Mouse (Mus musculus) hindbrain, embryonic 11.5 days (tissue): ENCODE results near the gene Camta1. TPM values are rescaled to one million over a fixed set of nuclear protein-coding genes. Genes with fewer than 3 reads are reported as not detected.
A peak's percentile ranks its signal among the peaks of the same experiment; 100 is the strongest.

Experiments used
- ATAC-seq: fragments of 200-750 bp; cut with Nextera tagmentation; 2 replicates; pipeline ENCODE4 v1.8.0; 2017; ENCODE audit warnings: mild to moderate bottlenecking, moderate TSS enrichment, moderate library complexity; ENCODE audit not compliant: low FRiP score
- DNase-seq: peaks from one replicate; pipeline ENCODE4 v3.0.0-alpha.2; 2015; ENCODE audit warnings: low spot score
- H3K27ac ChIP-seq: fragments of 300-500 bp; sonication (generic); 2 replicates; pipeline ENCODE4 v1.5.1; 2014; ENCODE audit warnings: mild to moderate bottlenecking, low read depth, low read length
- H3K27me3 ChIP-seq: fragments of 300-500 bp; sonication (generic); 2 replicates; pipeline ENCODE4 v1.6.1; 2014; ENCODE audit warnings: mild to moderate bottlenecking, low read length, moderate library complexity, mixed read lengths; ENCODE audit not compliant: control insufficient read depth, insufficient read depth
- H3K36me3 ChIP-seq: fragments of 300-500 bp; sonication (generic); 2 replicates; pipeline ENCODE4 v1.6.1; 2014; ENCODE audit warnings: mild to moderate bottlenecking, low read length, moderate library complexity, mixed read lengths; ENCODE audit not compliant: control insufficient read depth, insufficient read depth
- H3K4me1 ChIP-seq: fragments of 300-500 bp; sonication (generic); replicated peaks from 2 replicates; pipeline ENCODE4 v1.6.1; 2014; ENCODE audit warnings: low read length, mixed read lengths; ENCODE audit not compliant: control insufficient read depth, insufficient read depth
- H3K4me2 ChIP-seq: fragments of 300-500 bp; sonication (generic); replicated peaks from 2 replicates; pipeline ENCODE4 v1.6.1; 2014; ENCODE audit warnings: mild to moderate bottlenecking, low read depth, low read length
- H3K4me3 ChIP-seq: fragments of 300-500 bp; sonication (generic); 2 replicates; pipeline ENCODE4 v1.5.1; 2014; ENCODE audit warnings: low read depth, low read length
- H3K9ac ChIP-seq: fragments of 300-500 bp; sonication (generic); 2 replicates; pipeline ENCODE4 v1.6.1; 2014; ENCODE audit warnings: low read depth, low read length
- H3K9me3 ChIP-seq: fragments of 300-500 bp; sonication (generic); 2 replicates; pipeline ENCODE4 v1.6.1; 2016; ENCODE audit warnings: low read length; ENCODE audit not compliant: control insufficient read depth
- WGBS: fragments of 180-500 bp; shearing (Covaris S2); extraction: QIAGEN DNeasy Blood & Tissue Kit; methylation state at CpG from one replicate; pipeline ENCODE4 v1.1.7; 2014; 5-methylcytosine and 5-hydroxymethylcytosine counted together
- polyA plus RNA-seq: library from polyadenylated mRNA; unstranded; fragments of >200 nt; fragmentation: Nextera tagmentation; extraction: Ambion mirVana; gene quantifications from 2 replicates; pipeline ENCODE4 v1.2.1, GENCODE M21; 2014

The Camta1 gene
- polyA plus RNA-seq, 1 experiment from 2014 or later = 130 TPM

DNA sequence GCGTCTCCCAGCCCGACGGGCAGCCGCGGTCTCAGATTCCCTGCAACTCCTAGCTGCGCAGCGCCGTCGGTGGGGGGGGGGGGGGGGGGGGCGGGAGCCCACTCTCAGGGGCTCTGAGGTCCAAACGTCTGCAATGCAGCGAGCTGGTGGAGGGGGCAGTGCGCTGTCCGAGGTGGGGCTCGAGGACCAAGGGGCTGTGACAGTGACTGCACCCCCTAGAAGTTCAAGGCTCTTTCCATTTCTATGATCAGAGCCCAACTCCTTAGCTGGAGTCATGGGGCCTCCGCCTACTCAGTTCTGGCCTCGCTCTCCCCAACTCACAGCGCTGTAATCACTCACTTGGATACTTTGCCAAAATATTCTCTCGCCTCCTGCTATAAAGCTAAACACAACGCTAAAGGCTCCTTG lies 752.8 kb downstream of the Camta1 start:
- H3K9ac ChIP-seq = peak overlapping the region; percentile 80
- H3K4me3 ChIP-seq = peak overlapping the region; percentile 87
- 3% methylated on average over 10 of the region's 20 CpGs for WGBS
- no peaks in the 10 kb centered on the region for H3K9me3 ChIP-seq
- H3K4me1 ChIP-seq = no peaks in the 10 kb centered on the region; the same call in none of the 2 replicates
- DNase-seq (no peak), ATAC-seq (no peak)
- H3K36me3 ChIP-seq = no peaks in the 10 kb centered on the region
- H3K4me2 ChIP-seq = peak overlapping the region; percentile 93
- peak overlapping the region; percentile 86 for H3K27ac ChIP-seq
- peaks cover 3% of the 10 kb centered on the region for H3K27me3 ChIP-seq

DNA sequence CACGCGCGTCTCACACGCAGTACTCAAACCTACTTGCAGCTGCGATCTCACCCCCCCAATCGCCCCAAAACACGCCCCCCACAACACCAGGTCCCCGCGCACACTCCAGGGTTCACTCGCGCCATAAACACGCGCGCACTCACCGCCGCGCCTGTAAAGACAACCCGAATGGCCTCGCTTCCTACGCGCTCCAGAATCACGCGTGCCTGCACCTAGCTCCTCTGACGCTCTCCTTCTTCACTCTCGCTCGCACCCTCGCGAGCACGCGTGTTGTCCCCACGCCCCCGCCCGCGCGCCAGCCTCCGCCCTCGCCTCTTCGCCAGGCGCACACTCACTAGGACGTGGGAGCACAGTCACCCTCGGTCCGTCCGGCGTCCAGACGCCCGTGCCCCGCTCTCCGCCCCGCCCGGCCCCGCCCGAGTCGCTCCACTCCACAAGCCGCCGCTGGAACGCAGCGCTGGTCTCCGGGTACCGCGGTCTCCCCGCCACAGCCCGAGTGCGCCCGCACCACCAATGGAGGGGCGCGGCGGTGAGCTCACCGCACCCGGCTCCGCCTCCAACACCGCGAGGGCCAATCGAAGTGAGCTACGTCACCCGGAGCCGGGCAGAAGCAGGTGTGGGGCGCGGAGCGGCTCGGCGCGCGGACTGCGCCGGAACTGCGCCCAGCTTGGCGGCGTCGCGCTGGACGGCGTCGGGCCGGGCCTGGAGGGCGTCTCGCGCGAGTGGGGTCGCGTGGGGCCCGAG lies 753.5 kb downstream of the Camta1 start:
- H3K27me3 ChIP-seq = peaks cover 3% of the 10 kb centered on the region
- peak; percentile 99 for ATAC-seq
- no peaks in the 10 kb centered on the region for H3K36me3 ChIP-seq
- peak; percentile 95 for DNase-seq
- H3K9ac ChIP-seq = peak overlapping the region; percentile 90
- peak overlapping the region; percentile 93 for H3K4me2 ChIP-seq
- no peaks in the 10 kb centered on the region for H3K9me3 ChIP-seq
- peak overlapping the region; percentile 87 for H3K4me3 ChIP-seq
- H3K4me1 ChIP-seq = no peaks in the 10 kb centered on the region; the same call in none of the 2 replicates
- peak overlapping the region; percentile 93 for H3K27ac ChIP-seq
- under 1% methylated on average over 75 of the region's 101 CpGs for WGBS

DNA sequence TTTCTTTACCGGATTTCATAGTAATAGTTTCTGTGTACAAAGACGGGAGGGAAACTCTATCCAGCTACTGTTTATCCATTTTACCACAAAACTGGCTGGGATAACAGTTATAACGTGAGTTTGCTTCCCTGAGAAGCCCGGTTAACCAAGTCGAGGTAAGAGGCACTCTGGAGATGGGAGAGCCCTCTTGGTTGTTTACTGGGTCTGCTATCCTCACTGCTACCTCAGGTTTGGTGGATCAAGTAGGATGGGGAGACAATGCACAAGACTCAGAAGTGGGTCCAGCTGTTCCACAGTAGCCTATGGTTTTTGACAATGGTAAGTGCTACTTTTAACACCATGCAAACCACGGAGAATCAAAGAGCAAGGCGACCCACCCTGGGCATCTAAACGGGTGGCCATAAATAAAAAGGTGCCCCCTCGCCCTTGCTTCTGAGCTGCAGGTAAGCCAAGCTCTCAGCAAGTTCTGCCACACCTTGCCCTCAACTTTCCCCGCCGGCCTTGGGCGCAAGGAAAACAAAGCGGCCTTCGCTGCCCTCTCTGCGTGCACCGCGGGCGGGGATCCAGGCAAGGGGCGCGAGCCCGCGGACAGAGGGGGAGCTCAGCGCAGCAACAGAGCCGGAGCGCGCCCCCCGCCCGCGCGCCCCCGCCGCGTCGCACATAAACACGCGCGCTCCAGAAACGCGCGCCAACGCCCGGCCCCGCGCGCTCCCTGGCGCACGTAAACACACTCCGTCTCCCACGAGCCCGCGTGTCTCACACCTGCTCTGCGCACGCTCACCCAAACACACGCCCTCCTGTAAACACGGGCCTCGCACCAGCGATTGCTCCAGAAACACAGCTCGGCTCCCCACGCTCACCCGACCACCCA lies 754.3 kb downstream of the Camta1 start:
- Histone ChIP-seq H3K4me2 (peak overlapping the region; percentile 93), H3K36me3 (no peaks in the 10 kb centered on the region), H3K4me1 (no peaks in the 10 kb centered on the region; the same call in none of the 2 replicates), H3K4me3 (peak overlapping the region; percentile 87), H3K9me3 (no peaks in the 10 kb centered on the region), H3K27me3 (peaks cover 3% of the 10 kb centered on the region), H3K27ac (peak overlapping the region; percentile 93), H3K9ac (peak overlapping the region; percentile 90)
- 6% methylated on average over 35 of the region's 60 CpGs for WGBS
- peak; percentile 41 for ATAC-seq
- DNase-seq = peak; percentile 77

DNA sequence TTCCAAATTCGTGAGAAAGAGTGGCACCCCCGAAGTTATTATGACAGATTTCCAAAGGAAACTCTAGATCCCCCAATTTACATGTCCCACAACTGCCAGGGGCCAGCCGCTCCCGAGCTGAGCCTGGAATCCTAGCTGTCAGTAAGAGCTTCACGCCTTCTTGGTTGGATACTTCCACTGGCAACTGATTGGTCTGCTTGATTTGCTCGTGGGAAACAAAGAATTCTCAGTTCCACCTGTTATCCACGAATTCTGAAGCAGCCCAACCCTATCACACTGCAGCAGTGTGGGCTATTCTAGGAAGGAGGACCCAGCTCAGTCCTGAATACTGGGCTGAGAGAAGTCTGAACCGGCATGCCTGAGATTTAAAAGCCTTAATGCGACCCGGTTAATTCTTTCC lies 755.2 kb downstream of the Camta1 start:
- H3K4me1 ChIP-seq = no peaks in the 10 kb centered on the region; the same call in none of the 2 replicates

DNA sequence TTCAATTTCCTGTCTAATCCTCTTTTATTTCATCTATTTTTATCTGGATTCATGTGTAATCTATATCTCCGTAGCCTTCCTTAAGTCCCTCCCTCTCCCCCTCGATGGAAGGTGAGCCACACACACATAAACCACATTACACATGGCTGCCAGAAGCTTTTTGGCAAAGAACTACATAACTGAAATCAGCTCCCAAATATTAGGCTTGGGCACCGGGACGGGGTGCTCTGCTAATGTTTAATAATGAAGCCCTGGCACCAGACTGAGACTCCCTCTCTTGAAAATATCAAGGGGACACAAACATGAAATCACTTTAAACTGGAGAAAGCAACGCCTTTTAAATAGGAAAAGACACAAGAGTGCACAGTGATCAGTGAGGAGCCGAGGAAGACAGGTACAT lies 755.8 kb downstream of the Camta1 start:
- H3K36me3 ChIP-seq = no peaks in the 10 kb centered on the region
- ATAC-seq (no peak), DNase-seq (no peak)
- no peak overlapping the region for H3K4me2 ChIP-seq
- H3K4me3 ChIP-seq = no peak overlapping the region
- H3K9ac ChIP-seq = no peak overlapping the region
- no peak overlapping the region for H3K27ac ChIP-seq
- no peaks in the 10 kb centered on the region for H3K9me3 ChIP-seq
- 89% methylated on average over 6 of the region's 6 CpGs for WGBS
- H3K27me3 ChIP-seq = peaks cover 3% of the 10 kb centered on the region
- H3K4me1 ChIP-seq = no peaks in the 10 kb centered on the region; the same call in none of the 2 replicates

More for the DNA sequence above, 755.2 kb downstream of the Camta1 start:
- H3K27me3 ChIP-seq = peaks cover 3% of the 10 kb centered on the region
- no peak overlapping the region for H3K9ac ChIP-seq
- peak; percentile 38 for DNase-seq
- peak overlapping the region; percentile 93 for H3K4me2 ChIP-seq
- no peaks in the 10 kb centered on the region for H3K9me3 ChIP-seq
- no peaks in the 10 kb centered on the region for H3K36me3 ChIP-seq
- WGBS = 35% methylated on average over 10 of the region's 10 CpGs
- ATAC-seq = no peak
- peak overlapping the region; percentile 87 for H3K4me3 ChIP-seq
- H3K27ac ChIP-seq = no peak overlapping the region

DNA sequence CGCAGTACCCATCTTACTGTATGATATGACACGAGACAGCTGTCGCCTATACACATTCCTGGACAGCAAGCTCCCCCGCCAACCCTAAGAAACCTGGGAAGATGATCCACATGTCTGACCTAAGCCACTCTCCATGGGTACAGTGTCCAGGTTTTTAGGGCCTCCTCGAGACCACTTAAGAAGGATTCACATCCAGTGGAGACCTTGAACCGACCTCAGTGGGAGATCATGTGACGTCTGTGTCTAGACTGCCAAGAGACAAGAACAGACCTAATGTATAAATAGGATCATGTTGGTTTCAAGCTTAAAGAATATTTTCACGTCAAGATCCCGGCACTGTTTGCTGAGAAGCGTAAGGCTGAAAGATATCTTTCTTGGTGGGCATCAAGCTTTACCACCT lies 757.5 kb downstream of the Camta1 start:
- Histone ChIP-seq H3K9me3 (no peaks in the 10 kb centered on the region), H3K9ac (no peak overlapping the region), H3K4me3 (no peak overlapping the region), H3K27me3 (no peaks in the 10 kb centered on the region; the same call in 1 of the 2 replicates), H3K36me3 (no peaks in the 10 kb centered on the region), H3K4me2 (no peak overlapping the region), H3K4me1 (no peaks in the 10 kb centered on the region; the same call in none of the 2 replicates), H3K27ac (no peak overlapping the region)
- WGBS = 93% methylated on average over 10 of the region's 10 CpGs
- DNase-seq (no peak), ATAC-seq (no peak)

DNA sequence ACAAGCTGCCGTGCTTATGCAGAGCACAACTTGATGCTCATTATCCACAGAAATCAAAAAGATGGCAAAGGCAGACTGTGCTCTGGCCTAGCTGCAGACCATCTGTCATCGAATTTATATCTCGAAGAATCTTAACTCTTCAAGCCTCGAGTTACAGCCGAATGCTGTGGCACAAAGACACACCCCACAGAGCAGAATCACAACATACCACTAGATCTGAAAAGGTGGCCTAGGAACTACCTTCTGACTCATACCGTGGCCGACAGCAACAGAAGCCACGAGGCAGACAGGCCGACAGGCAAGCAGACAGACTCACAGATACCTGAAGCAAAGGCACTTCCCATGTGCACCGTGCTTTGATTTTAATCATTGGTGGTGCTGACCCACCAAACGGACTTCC lies 758.0 kb downstream of the Camta1 start:
- Histone ChIP-seq H3K27ac (no peak overlapping the region), H3K36me3 (no peaks in the 10 kb centered on the region), H3K27me3 (no peaks in the 10 kb centered on the region; the same call in 1 of the 2 replicates), H3K4me1 (no peaks in the 10 kb centered on the region; the same call in none of the 2 replicates), H3K4me3 (no peak overlapping the region), H3K9me3 (no peaks in the 10 kb centered on the region), H3K4me2 (no peak overlapping the region), H3K9ac (no peak overlapping the region)
- 93% methylated on average over 11 of the region's 11 CpGs for WGBS
- no peak for DNase-seq
- ATAC-seq = no peak

DNA sequence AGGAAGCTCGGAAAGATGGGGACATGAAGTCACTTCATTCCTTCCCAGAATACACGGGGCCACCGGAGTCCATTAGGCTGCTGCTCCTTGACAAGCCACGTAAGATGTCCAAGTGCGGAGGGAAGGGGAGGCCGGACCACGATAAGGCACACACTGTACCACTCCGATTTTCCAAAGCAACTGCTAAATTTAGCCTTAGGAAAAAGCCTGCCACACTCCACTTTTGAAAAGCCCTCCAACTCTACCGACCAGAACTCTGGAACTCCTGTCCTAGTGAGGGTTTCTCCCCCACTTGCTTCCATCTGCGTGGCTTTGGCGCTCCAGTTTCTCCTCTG lies 764.6 kb downstream of the Camta1 start:
- 88% methylated on average over 11 of the region's 11 CpGs for WGBS
- Histone ChIP-seq H3K36me3 (no peaks in the 10 kb centered on the region), H3K9me3 (no peaks in the 10 kb centered on the region), H3K27me3 (no peaks in the 10 kb centered on the region), H3K27ac (no peak overlapping the region), H3K9ac (no peak overlapping the region), H3K4me2 (no peak overlapping the region), H3K4me1 (no peaks in the 10 kb centered on the region), H3K4me3 (no peak overlapping the region)
- ATAC-seq (no peak), DNase-seq (no peak)
